Mouse (Mus musculus) natural killer cell, adult 2 months (primary cell): ENCODE measurements at regions not wholly inside any gene's neighbourhood (a gene's known extent, or its start where the extent isn't known, plus 50 kb on each side); places are given as distances from the start of the nearest gene placed in this dataset.

Experiments
- DNase-seq, 2 experiments: peaks; one replicate each; pipeline ENCODE4 v3.0.0; 2022; ENCODE audit warnings: low spot score in 2 of 2

- DNase-seq: no peak
Observed at GRCm38 (mm10) chr8:103492914-103493517, 608.4 kb upstream of the Cdh5 start.

GRCm38 (mm10) chr8:103493932-103494493, 607.4 kb upstream of the Cdh5 start:
- DNase-seq: no peak

DNA sequence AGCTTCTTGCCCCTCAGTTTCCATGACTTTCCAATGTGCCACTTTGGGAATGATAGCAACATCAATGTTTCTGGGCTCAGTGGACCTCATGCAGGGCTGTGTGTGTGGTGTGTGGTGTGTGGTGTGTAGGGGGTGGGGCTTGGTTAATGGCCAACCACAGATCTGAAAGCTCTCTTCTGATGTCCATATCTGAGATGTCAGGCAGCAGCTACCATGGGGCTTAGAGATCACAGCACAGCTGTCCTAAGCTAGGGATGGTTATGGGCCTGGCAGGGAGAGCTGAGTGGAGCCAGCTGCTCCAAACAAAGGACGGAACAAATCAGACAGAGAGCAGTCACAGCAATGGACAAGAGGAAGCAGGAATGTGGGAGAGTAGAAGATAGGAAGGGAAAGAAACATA, 606.8 kb upstream of the Cdh5 start:
- no peak for DNase-seq

DNA sequence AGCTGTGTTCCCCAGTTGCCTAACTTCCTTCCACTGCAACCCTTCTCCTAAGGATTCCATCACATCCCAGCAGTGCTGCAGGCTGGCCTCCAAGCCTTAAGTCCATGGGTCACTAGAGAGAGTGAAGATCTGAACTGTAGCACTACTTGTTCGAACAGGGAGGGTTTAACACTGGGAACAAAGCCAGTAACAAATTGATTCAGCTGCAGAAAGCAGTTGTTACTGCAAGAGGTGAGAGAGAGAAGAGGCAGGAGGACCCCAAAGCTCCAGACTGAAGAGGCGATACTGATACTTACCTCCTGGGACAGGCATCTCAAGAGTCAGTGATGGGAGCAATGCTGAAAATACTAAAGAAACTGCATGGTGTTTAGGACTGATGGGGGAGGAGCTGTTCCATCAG, 600.1 kb upstream of the Cdh5 start:
- no peak for DNase-seq

GRCm38 (mm10) chr8:103502991-103503767, 598.2 kb upstream of the Cdh5 start:
- no peak for DNase-seq

DNA sequence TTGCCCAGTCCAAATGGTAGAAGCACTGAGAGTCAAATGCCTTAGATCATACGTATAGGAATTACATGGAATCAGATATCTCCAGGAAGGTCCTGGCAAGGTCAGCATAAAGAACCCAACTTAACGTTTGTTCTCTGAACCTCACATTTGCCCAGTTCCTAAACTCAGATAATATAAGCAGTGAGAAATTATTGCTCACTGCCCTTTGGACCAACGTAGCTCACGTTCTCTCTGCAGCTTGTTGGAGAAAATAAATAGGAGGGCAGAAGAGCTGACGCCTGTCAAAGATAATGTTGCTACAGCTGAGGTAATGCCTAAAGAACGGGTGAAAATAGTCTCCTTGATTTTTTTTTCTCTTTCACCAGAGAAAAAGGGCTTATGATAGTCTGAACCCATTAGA, 595.1 kb upstream of the Cdh5 start:
- DNase-seq: no peak

GRCm38 (mm10) chr8:103507068-103507467, 594.4 kb upstream of the Cdh5 start:
- no peak for DNase-seq

DNA sequence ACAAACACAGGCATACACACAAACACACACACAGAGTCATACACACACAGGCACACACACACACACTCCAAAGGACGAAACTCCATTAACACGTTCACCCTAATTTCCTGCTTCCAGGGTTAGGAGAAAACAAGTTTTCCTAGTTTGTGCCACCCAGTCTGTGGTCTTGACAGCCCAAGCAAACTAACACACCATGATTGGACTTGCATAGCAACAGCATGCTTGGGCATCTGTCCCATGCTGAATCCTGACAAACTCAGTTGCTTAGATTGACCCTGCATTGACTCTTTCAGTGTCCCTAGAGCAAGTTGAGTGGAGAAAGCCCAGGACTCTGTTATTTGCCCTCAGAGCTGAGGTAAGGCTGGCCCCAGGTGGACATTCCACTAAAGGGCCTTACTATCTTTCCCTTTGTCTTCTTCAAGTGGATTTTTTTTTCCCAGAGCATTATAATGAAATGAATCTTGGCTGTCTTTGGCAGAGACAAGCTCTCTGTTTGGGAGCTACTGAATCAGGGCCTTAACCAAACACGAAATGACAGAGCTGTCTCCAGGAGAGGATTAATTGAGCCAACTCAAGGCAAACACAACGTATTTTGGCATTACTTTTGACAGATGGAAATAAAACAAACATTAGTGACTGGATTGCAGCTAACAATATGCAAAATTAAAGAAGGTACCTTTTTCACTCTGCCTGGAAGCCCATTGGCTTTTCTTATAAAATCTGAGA, 581.1 kb upstream of the Cdh5 start:
- DNase-seq: no peak

GRCm38 (mm10) chr8:103530903-103531302, 570.5 kb upstream of the Cdh5 start:
- no peak for DNase-seq

DNA sequence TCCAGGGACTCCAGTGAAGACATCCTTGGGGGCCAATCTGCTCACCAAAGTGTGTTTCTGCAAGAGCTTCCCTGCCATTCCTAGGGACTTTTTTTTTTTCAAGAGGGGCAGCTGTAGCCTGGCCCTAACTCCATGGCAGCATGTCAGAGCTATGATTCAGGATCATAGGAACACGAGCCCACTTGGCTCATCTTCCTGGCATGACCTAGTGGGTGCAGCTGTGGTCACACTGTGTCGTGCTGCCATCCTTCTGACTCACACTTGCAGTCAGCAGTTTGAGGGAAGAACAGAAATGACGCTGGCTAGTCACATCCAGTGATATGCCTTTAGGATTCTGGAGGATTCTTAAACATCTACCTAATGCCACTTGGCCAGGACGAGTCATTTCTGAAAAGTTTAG, 566.5 kb upstream of the Cdh5 start:
- no peak for DNase-seq

DNA sequence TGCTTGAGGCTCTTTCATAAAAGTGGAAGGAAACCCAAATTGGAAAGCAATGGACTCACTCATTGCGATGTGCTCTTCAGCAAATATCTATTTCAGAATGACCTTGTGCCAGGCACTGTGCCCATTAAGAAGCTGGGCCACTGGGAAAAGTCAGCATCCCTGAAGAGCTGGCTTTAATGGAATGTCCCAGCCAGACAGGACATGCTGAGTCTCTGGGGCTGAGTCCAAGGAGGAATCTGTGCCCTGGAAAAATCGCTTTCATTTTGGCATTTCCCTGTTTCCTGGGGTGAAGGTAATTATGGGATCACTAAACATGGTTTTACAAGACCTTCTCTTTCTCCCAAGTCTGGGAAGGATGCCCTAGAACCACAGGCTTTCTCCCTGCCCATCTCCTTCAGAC, 564.6 kb upstream of the Cdh5 start:
- no peak for DNase-seq

GRCm38 (mm10) chr8:103541954-103542353, 559.5 kb upstream of the Cdh5 start:
- no peak for DNase-seq

DNA sequence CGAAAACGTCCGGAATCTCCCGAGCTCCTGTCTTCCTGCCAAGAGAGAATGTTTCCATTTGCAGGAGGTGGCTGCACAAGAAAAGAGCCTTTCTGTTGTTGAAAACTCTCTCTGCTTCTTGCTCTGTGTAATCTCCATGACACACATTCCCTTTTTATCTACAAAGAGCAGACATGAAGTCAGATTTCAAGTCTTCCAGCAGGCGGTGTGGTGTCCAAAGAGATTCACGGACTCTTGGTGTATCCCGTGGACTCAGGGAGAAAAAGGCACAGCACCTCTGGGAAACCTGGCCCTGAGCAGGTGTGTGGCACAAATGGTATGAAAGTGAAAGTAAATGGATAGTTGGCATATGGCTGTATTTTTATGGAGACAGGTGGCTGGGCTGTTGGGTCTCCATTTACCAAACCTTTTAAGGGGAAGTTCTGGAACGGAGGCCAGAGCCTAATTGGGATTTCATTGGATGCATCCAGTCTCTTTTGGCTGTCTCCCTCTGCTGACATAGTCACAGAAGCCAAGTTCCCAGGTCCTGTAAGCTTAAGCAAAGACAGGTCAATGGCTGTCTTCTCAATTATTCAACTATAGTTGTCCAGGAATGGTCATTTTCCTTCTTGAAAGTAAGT, 549.4 kb upstream of the Cdh5 start:
- DNase-seq: no peak

GRCm38 (mm10) chr8:103561606-103562005, 539.8 kb upstream of the Cdh5 start:
- no peak for DNase-seq

GRCm38 (mm10) chr8:103570864-103571425, 530.5 kb upstream of the Cdh5 start:
- DNase-seq: no peak

DNA sequence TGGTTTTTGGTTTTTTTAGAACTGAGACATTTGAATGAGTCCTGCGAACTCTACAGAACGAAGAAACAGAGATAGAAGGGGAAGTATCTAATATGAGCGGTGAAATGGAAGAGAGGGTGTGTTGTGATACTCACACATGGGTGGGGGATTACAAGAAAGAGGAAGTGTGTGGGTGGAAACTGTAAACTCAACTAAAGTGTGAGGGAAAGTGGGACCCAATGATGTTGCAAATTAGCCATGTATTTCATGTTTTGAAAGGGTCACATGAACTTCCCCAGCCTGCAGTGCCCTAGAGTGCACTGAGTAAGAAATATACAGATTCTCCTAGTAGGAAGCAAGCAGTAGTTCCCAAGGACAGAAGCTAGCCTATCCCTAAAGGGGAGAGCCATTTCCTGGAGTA, 524.3 kb upstream of the Cdh5 start:
- DNase-seq: no peak

DNA sequence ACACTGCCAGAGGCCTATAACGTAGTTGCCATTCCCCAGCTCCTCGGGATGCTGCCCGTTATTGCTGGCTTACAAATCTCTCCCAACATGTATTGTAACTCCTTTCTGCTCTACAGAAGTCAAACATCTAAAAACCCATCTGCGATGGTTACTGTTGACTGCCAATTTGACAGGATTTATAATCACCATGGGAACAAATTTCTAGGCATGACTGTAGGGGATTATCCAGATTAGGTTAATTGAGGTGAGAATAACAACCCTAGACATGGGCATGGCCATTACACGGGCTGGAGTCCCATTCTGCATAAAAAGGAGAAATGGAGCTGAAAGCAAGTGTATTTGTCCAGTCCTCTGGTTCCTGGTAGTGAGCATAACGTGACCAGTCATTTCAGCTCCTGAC, 523.4 kb upstream of the Cdh5 start:
- DNase-seq: no peak

DNA sequence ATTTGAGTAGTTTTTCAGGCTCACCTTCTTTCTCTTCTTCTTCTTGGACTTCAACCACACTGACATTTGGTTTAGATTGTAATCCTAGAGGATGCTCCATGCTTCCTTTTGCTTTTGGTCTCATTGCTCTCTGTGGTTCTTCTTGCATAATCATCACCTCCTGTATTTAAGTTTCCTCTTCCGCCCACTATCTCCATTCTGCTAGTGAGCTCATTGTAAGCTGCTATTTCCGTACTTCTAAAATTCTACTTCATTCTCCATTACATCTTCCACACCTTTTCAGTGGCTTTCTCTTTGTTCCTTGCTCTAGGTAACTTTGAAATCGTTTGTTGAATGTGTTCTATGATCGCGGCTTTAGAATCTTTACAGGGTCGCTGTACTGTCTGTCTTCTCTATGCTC, 493.1 kb upstream of the Cdh5 start:
- no peak for DNase-seq

GRCm38 (mm10) chr8:103623781-103624434, 477.5 kb upstream of the Cdh5 start:
- DNase-seq: no peak

DNA sequence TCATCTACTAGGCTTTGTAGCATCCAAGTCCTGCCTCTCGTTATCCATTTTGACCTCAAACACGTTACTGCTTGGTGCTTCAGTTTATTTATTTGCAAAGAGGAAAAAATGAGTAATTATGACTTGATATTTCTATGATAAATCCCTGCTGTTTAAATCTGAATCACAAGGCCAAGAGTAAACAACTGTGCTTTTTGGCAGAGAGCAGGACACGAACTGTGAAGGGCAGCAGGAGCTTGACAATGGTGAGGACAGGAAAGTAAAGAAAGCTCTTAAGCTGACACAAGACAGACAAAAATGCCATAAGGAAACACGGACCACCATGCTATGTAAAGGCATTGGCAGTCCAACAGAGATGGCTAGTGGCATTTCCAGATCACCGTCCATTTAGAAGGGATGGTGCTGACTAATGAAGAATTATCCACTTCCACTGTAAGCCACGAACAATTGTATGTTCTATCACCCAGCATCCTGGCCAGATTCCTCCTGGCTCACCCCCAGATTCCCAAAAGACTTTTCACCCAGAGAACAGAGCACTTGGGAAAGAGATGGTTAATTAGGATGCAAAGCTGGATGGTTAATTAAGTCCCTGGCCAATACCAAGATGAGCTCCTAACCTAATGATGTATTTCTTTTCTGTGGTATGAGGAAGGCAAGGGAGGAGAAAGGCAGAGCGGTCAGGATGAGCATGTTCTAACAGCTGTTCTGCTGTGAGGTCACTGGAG, 476.1 kb upstream of the Cdh5 start:
- DNase-seq: no peak

DNA sequence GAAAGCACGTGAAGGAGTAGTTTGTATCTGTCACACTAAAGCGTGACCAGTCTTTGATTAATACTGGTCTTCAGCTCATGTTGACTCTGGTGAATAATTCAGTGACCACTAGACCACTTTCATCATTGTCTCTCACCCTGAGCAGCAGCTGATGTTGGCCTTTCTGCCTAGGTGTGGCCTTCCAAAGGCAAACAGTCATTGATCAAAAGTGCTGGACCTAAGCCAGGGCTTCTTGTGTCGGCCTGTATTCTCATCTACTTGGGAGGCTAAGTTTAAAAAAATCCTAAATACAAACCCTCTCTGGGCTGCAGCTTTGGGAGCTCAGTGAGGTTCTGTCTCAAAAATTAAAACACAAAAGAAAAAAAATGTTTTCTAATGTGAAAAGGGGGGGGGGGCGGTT, 475.0 kb upstream of the Cdh5 start:
- no peak for DNase-seq
